Mouse (Mus musculus) gastrocnemius, postnatal 10 days (tissue): Measurements from ENCODE around the gene Gnaq. TPM values are rescaled to one million over a fixed set of nuclear protein-coding genes. Genes with fewer than 3 reads are reported as not detected.
"Not testable (repeated sequence)": the region's sequence is repeated elsewhere in the genome, so short reads cannot be mapped to it uniquely, and the experiment has no call there.

Experiments used
- DNase-seq: peaks from one replicate; pipeline ENCODE4 v3.0.0; 2021; ENCODE audit warnings: mixed read lengths
- total RNA-seq, 2 experiments: library from RNA; stranded (reverse); gene quantifications; 2 replicates each; pipeline ENCODE4 v1.2.3; 2021

Gnaq gene
- total RNA-seq, 2 experiments from 2014 or later = 23.7 to 29.4 TPM

DNA sequence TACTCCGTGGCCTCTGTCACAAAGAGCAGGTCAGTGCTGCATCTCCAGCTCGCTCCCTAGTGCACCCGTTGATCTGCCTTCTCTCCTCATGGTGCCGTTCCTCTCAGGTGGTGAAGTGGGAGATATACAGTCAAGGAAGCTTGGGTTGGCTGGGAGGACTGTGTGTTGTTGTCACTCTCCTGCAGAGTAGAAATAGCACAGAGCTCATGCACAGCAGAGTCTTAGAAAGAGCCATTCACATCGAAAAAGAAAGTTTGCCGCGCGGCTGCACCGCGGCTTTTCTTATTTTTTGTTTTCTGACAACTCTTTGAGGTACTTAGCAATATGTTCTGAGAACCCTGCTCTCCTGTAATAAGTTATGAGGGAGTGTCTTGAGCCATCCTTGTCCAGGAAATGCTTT, 10.4 kb downstream of the Gnaq start:
- DNase-seq = no peak

DNA sequence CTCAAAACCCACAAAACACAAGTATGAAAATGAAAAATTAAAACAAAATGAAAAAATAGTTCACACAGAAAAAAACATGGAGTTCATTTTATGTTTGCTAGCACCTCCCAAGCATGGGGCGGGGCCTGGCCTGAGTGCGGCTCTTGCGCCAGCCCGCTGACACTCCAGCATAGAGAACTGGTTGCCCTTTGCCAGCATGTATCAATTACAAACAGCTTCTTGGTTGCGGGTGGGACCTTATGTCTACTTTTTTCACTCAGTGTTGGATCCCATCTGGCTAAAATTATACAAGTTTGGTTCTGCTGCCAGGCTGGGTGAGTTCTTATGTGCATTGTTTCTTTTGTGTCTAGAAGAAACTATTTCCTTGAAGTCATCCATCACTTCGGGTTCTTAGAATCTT, 14.8 kb downstream of the Gnaq start:
- DNase-seq = no peak

DNA sequence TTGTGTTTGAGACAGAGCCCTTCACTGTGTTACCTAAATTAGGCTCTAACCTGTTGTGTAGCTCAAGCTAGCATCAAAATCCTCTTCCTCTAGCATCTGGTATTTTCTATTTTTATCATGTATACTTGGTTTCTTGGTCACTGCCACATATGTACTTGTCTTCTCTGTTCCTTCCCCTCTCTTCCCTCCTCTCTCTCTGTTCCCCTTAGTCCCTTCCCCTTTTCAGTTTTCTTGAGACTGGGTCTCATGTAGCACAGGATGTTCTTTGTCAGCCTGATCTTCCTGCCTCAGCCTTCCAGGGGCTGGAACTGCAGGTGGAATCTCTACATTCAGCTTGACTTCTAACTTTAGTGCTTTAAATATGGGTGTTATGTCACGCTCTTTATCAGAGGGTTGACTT, 16.5 kb downstream of the Gnaq start:
- DNase-seq = no peak

DNA sequence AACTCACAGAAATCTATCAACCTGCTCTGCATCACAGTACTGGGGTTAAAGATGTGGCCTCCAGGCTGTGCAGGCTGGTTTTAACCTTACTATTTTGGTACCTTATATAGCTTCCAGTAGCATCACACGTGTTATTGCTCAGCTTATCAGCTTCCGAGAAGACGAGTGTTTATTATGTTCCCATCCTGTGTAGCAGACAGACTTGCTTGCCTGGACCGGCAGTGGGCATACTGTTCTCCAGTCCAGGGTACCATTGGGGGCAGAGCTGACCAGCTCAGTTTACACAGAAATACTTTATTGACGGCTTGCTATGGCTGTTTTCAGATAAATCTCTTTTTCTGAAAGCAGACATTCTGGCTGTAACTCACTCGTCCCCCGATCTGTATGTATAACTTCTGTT, 17.7 kb downstream of the Gnaq start:
- DNase-seq = no peak

DNA sequence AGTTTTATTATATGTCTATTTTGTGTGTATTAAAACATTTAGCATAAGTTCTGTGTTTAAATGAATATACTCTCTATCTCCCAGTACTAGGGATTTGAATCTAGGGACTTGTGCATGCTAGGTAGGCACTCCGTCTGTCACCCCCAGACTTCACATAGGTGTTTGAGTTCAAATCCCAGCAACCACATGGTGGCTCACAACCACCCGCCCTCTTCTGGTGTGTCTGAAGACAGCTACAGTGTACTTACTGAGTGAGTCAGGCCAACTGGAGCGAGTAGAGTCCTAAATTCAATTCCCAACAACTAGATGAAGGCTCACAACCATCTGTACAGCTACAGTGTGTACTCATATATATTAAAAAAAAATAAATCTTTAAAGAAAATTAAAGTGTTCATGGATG, 21.2 kb downstream of the Gnaq start:
- no peak for DNase-seq

DNA sequence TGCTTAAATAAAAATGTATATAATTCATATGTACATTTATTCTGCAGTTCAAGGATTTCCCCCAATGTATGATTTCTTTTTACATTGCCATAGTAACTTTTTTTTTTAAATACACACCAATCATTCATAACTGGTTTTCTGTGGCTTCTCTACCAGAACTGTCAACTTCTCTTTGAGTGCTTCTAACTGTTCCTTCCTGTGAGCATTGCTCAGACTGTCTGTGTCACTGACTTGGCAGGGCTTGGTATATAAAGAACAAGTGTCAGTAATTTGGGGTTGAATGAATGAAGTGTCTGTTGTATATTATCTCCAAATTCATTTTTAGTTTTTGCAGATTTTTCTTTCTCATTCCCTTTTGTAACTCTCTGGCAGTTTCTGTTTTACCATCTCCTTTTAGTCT, 21.8 kb downstream of the Gnaq start:
- DNase-seq = no peak

DNA sequence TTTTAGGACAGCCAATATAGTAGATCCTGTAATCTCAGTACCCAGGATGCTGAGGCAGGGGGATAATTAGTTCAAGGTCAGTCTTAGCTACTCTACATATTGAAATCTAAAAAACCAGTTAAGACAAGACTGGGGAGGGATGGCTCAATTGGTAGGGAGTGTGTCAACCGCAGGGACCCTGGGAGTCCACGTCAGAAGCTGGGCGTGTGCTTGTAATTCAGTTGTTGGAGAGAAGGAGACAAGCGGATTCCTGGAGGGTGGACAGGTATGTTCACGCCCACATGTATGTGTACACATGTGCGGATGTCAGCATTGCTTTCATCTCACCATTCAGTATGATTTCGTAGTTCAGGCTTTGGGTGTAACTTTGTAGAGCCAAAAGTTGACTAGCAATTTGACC, 24.5 kb downstream of the Gnaq start:
- no peak for DNase-seq

DNA sequence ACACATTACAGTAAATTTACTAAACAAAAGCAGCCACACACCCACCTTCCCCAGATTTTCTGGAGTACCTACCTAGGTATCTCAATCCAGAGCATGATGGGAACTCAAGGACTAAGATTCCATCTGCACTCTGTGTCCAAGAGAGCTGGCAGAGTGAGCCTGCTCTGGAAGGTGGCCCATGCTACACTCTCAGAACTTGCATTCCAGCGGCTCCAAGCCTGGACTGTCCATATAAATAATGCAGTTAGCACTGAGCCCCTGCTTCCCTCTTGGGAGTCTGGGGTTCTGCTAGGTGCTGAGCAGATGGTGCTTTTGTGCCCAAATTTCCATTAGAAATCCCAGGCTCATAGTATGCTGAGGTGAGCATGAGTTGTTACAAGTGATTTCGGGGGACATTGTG, 28.1 kb downstream of the Gnaq start:
- DNase-seq = peak; percentile 41

DNA sequence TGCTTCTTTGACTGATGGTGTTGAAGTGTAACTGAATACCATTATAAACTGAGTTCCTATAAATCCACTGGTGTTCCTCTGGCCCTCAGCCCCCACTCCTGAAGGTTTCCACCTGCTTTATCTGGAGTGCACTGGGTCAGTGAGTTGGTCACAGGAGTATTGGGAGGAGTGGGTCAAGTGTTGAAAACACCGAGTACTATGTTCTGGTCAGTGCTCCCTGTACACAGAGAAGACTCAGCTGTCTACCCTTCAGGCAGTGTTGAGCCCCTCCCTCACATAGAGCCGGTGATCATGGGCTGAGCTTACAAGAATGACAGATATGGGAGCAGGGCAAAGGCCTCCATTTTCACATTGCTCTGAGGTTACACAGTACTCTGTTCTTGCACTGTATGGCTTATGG, 28.6 kb downstream of the Gnaq start:
- DNase-seq = no peak

DNA sequence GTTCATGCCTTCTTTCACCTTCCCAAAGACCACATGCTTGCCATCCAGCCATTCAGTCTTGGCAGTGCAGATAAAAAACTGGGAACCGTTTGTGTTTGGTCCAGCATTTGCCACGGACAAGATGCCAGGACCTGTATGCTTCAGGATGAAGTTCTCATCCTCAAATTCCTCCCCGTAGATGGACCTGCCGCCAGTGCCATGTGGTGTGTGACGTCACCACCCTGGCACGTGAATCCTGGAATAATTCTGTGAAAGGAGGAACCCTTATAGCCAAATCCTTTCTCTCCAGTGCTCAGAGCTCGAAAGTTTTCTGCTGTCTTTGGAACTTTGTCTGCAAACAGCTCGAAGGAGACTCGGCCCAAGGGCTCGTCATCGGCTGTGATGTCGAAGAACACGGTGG, 31.8 kb downstream of the Gnaq start:
- not testable (repeated sequence) for DNase-seq

DNA sequence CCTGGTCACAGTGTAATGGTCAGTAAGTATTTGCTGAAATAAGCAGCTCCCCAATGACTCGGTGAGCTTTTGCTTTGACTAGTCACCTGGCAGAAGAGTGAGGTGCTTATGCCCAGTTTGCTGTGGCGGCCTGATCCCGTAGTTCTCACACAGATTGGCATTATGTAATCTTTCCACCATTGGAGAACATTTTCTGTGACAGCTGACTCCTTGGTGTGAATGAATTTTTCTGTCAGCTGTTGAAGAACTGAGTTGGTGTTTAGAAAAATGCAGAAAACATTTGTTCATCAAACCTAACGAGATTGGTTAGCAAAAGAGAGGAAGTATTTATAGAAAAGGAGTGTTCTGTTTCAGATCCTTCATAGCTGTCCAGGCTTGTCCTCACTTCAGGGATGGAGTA, 34.6 kb downstream of the Gnaq start:
- no peak for DNase-seq

DNA sequence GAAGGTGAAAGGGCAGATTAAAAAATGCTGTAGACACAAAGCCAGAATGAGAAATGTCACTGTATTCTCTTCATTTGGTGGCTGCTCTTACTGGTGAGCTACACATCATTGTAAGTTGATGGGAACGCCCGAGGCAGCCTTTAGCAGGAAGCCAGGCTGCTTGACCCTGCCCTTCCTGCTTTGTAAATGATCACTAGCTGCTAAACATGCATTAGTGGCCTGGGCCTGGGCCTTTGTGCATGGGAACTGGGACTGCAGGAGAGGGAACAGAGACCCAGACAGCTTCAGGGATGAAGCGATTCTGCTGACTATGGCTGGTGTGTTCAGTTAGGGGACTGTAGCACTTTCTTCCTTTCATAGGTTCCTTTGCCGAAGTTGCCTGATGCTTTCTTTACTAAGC, 35.6 kb downstream of the Gnaq start:
- DNase-seq = no peak

DNA sequence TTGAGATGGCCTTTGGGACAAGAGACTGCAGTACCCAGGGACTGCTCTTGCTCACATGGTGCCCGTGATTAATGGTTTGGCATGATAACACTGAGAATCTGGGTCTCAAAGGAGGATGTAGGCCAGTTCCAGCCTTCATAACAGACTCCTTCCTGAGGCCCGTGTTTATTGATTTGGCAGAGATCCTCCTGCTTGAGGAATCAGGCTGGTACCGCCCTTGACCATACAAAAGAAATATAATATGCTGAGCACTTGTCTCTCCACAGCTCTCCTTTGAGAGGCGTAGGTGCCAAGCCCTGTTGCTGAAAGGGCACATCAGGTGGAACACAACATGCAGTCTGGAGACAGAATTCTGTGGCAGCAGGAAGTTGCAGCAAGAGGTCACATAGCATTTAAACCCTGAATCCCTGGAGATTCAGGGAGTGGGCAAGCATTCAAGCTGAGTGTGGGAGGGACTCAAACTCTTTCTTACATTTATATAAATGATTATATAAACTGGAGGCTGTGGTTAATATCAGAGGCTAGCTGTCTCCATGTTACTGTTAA, 36.1 kb downstream of the Gnaq start:
- peak; percentile 29 for DNase-seq

DNA sequence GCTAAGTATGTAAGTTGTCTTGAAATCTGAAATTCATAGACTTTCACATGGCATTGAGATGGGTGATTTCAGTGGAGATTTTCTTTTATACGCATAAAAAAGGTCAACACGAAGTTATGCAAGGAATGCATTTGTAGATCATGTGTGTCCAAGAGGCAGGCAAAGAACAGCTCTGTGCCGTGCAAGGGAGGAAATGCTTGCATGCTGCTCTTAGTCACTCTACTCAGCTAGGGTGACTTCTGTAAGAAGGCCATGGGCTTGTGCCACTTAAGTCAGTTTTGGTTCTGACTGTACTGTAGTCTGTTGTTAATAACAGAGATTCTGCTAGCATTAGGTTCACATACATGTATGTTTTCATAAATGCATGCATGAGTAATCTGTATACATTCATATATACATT, 38.1 kb downstream of the Gnaq start:
- no peak for DNase-seq

DNA sequence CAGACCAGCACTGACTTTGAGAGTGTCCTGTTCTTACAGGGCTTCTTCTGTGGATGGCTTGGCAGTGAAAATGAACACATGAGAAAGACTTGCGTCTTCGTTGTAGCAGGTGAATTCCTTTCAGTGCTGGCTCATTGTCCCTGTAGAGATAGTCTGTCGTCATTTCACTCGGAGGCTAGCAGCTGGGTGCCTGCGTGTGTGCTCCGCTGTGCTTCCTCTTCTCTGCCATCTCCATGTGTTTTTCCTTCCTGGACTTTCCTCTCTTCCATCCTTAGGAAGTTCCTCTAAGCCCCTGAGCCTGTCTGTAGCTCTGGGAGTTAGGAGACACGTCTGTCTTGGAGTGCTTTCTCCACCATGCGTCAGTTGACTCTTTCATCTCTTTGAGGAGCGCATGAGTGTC, 41.1 kb downstream of the Gnaq start:
- no peak for DNase-seq

DNA sequence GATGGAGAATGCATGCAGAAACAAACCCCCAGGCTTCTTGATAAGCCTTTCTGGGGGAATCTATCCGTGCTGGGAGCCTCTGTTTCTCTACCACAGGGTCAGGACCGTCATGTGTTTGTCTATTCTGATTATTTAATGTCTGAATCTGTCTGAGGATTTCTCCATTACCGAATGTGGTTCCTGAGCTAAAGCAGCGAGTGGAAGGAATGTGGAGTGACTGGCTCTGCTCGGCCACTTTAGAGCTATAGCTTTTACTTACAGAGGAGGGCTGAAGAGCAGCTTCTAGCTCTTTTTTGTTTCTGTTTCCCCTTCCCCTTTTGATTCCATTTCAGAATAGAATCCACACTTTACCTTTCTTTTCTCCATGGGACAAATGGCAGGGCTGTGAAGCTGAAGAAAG, 43.8 kb downstream of the Gnaq start:
- no peak for DNase-seq

DNA sequence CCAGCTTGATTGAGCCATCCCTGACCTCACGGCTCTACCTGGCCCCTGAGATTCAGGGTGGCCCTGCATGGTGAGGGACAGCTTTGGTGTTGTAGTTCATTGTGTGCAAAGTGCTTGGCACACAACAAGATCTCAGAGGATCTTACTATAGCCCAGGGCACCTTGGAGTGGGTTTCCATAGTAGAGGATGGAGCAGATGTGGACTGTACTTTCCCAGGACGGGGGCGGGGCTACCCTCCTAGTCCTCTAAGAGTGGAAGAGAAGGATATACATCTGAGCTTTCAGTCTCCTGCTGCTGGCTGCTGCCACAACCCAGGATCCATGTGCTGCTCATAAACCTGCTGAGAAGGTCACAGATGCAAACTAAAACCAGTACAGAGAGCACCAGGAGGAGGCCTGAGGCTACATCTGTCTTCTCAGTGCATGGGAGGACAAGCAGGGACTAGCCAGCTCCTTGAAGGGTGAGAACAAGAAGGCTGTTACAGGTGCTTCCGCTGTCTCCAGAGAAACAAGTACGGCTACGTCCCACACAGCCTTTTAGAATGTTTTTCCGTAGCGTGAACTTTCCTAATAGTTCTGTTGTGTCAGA, 44.6 kb downstream of the Gnaq start:
- DNase-seq = no peak

DNA sequence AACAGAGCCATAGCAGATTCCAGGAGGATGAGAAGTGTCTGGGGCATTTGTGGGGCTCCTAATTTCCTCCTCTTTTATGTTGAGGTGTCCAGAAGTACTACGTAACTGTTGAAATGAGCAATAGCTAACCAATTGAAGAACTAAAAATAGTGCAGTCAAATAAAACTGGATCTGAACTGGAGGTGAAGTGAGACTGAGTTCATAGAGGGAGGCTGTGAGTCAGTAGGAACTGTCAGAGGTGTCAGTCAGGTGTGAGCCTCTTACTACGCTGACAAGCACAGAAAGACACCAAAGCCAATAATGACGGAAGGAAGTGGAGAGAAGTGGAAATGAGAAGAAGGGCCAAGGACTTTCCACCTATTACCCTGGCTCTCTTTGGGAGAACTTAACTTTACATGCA, 48.6 kb downstream of the Gnaq start:
- no peak for DNase-seq

DNA sequence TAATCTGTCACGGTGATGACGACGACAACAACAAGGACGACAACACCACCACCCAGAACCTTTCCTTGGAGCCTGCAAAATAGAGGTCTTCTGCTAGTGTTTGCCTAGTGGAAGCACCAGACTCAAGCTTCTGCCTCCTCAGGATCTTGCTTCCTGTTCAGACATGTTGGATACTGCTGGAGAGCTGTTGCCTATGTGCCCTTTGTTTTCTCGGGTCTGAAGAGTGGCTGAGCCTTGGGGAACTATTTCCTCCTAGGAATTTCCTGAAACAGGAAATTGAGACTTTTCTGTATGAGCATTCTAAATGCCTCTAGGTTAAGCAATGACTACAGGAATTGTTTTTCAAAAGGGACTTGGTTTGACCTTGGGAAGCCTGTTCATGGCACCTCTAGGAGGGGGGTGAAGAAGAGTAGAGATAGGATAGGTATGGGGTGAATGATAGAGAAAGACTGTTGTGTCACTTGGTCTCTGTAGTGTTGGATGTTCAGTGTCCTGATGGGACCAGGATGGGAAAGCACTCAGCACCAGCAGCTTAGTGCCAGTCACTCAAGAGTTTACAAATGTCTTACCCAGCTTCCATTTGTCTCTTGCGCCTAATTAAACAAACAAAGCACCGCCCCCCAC, 49.3 kb downstream of the Gnaq start:
- DNase-seq = no peak

DNA sequence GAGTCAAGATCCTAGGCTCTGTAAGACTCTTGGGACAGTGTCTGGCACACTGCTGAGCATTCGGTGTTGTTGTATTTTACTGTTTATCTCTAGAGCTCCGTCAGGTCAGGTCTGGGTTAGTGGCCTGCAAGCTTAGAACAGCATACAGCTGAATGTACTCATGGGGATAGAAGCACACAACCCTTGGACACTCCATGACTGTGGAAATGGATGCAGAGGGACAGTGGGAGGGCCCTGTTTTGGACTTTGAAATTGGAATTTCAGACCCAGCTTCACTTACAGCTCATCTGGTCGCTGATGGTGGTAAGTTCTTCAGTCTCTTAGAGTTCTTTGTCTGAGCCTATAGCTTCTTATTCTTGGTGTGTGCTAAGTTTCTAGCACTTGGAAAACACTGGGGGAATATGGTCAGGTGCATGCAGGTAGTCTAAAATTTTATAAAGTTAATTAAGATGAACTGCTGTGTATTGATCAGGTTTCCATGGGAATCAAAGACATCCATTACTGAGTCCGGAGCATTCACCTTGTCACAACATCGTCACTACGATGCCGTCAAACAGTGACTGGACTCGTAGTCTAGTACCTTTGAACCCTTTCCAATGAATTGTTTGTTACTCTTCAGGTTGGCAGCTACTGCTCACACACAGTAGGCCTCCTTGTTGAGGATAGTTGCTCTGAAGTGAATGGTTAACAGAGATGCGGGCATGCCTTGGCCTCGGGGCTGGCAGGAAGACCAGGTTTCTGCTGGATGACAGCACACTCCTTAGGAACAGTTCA, 51.1 kb downstream of the Gnaq start:
- DNase-seq = no peak

DNA sequence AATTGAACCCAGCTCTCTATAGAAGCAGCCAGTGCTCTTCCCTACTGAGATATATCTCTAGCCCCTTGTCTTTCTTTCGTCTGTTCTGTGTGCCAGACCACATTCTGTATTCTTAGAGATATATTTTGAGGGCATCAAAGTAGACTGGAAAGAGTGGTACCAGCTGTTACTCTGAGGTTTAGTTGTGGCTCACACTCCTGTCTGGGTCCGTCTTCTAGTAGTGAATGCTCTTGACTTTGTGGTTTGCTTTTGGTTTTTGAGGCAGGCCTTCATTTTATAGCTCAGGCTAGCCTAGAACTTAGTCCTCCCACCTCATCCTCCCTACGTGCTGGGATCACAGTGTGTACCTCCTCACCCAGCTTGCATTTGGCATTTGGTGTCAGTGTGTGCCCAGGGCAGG, 54.4 kb downstream of the Gnaq start:
- DNase-seq = no peak

DNA sequence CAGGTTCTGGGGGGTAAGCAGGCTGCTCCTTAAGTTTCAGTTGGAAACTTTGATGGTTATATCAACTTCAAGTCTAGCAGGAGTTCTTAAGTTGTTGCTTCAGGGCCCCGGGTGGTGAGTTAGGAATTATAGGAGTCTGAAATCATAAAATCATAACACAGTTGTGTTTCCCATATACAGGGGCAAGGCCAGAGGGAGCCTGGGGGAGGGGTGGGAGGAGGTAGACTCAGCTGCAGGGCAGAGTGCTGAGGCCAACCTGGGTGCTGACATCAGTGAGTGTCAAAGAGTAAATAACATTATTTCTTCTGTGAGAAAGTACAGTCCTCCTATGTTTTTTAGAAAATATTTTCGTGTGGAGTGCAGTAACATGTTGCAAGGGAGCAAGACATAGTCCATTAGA, 55.3 kb downstream of the Gnaq start:
- no peak for DNase-seq

DNA sequence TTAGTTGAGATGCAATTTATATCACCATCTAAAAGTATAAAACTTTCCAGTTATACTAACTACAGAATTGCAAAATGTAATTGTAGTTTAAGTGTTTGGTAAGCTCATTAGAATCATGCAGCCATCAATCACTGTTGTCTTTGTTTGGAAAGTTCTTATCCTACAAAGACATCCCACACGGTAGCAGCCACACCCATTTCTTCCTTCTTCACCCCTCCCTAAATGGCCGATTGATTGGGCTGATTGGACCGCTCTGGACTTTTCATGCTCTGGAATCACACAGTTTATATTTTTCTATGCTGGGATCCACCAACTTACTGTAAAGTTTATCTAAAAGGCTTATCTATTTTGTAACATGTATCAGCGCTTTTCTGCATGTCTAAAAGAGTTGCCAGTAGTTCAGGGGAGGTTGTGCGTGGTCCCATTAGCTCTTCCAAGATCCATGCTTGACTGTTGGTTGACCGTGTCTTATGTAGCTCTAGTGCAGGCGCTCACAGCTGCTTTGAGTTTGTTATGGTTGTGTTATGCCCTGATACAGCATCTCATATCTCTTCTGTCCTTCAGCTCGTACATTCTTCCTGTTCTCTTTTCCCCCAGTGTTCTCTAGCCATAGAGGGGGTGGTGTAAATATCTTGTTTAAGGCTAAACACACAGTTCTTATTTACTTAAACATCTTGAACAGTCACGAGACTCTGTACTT, 56.6 kb downstream of the Gnaq start:
- DNase-seq = no peak
